In the genomic region with DNA sequence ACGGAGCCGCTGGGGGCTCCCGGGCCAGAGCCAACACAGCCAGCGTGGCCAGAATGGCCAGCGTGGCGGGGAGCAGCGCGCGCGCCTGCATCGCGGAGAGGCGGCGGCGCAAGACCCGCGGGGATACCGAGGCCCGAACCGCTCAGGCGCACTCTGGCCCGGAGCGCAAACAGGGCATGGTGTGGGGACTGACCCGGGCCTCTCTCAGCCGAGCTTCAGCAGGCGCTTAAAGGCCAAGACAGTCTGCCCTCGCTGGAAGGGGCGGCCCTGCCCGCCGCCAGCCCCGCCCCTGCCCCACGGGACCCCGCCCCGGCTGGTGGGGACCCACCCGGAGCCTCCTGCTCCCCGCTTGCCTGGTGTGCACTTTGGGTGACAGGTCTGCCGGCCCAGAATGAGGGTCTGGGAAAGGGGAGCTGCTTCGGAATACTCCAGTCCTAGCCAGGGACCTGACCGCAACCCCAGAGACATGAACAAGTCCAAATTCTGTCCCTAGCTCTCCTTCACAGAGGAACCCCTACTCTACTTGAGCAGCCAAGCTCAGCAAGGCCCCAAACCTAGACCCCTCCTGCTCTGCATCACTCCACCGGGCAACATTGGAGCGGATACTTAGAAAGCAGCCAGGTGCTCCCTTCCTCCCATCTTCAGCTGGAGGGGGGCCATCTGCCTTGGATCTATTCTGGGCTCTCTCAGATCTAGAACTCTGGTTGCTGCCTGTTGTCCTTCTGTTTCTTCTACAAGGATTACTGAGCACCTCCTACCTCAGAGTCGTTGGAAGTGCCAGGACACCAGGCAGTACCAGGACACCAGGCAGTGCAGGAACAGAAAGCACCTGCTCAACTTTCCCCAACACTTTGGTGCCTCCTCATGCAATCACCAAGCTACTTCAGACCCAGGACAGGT, we compare ENCODE assay signal across 8 mouse cellular contexts. TPM values are rescaled to one million over a fixed set of nuclear protein-coding genes. Genes with fewer than 3 reads are reported as not detected.
A peak's percentile ranks its signal among the peaks of the same experiment; 100 is the strongest.
DNase-seq lines count a peak whose midpoint lies in the region; ATAC-seq and TF ChIP-seq lines count a peak whose summit lies in the region.
"Had no signal": no experiment of that assay in that cellular context is flagged by ENCODE, and none has a peak within 500 bp of the region (broad histone marks: within the 10 kb centered on the region; RNA-seq: fewer than 3 reads in every experiment).

A gene (minus strand): TSS at position 527 of the 900 bp plus-strand sequence.

- H3K36me3 ChIP-seq in ES-Bruce4 (ENCODE audit: control insufficient read depth, insufficient read depth, low read length, poor library complexity, severe bottlenecking) = no peaks in the 10 kb centered on the region
- H3K36me3 ChIP-seq in hindbrain, embryonic 12.5 days = no peaks in the 10 kb centered on the region
- H3K36me3 ChIP-seq in stomach, embryonic 16.5 days (ENCODE audit: control insufficient read depth, insufficient read depth, low read length) = no peaks in the 10 kb centered on the region

- no peaks in the 10 kb centered on the region for H3K4me1 ChIP-seq in ES-Bruce4 (ENCODE audit: control insufficient read depth, insufficient read depth, low read length)
- peaks cover 9% of the 10 kb centered on the region for H3K4me1 ChIP-seq in hindbrain, embryonic 12.5 days
- peaks cover 34% of the 10 kb centered on the region for H3K4me1 ChIP-seq in stomach, embryonic 16.5 days (ENCODE audit: control insufficient read depth, insufficient read depth, low read length)

- intact Hi-C loops in gastrocnemius, adult 2 months (cut with DNase I) = no loop called here

- no peak within 1 kb of the TSS for H3K27ac ChIP-seq in ES-Bruce4 (ENCODE audit: insufficient read depth, low read length)
- peak within 1 kb of the TSS; percentile 87 for H3K27ac ChIP-seq in gastrocnemius, adult 2 months
- H3K27ac ChIP-seq in hindbrain, embryonic 12.5 days = no peak within 1 kb of the TSS
- peak within 1 kb of the TSS; percentile 65 for H3K27ac ChIP-seq in stomach, embryonic 16.5 days (ENCODE audit: low read length)

- H3K27me3 ChIP-seq in ES-Bruce4 (ENCODE audit: control insufficient read depth, insufficient read depth, low read length, poor library complexity, severe bottlenecking) = no peaks in the 10 kb centered on the region
- peaks cover 50% of the 10 kb centered on the region for H3K27me3 ChIP-seq in hindbrain, embryonic 12.5 days
- H3K27me3 ChIP-seq in stomach, embryonic 16.5 days (ENCODE audit: control insufficient read depth, insufficient read depth, low read length) = peaks cover 10% of the 10 kb centered on the region; the same call in 1 of the 2 replicates

- no peak for ATAC-seq in hindbrain, embryonic 12.5 days (ENCODE audit: low FRiP score)
- ATAC-seq in stomach, embryonic 16.5 days (ENCODE audit: insufficient read depth, low FRiP score) = peak; percentile 48; the same call in 1 of the 2 replicates

- peak; percentile 65 to 74 for DNase-seq in adrenal gland, adult (ENCODE audit: inconsistent age in 2 of 2, low spot score in 1 of 2)
- peak; percentile 85 for DNase-seq in gastrocnemius, adult 2 months
- peak; percentile 39 to 46 for DNase-seq in lung, adult 18-20 months
- no peak for DNase-seq in T-cell, adult 2 months (ENCODE audit: low spot score)

- peak within 1 kb of the TSS; percentile 64 for H3K4me3 ChIP-seq in ES-Bruce4 (ENCODE audit: low read depth, low read length)
- peak within 1 kb of the TSS; percentile 82 for H3K4me3 ChIP-seq in gastrocnemius, adult 2 months
- peak within 1 kb of the TSS; percentile 39 for H3K4me3 ChIP-seq in hindbrain, embryonic 12.5 days
- H3K4me3 ChIP-seq in stomach, embryonic 16.5 days (replicated peaks; ENCODE audit: low read length) = peak within 1 kb of the TSS; percentile 57

- TF ChIP-seq CTCF in ES-Bruce4 (IDR thresholded peaks at IDR 0.05; ENCODE audit: low read depth, low read length) = no peak
- TF ChIP-seq CTCF in gastrocnemius, adult 2 months (IDR thresholded peaks at IDR 0.05) = no peak

- H3K4me2 ChIP-seq in hindbrain, embryonic 12.5 days (replicated peaks) = peak within 1 kb of the TSS; percentile 70
- H3K4me2 ChIP-seq in stomach, embryonic 16.5 days (ENCODE audit: low read depth, low read length) = peak within 1 kb of the TSS; percentile 84

- 12% methylated on average over 35 of the region's 42 CpGs for WGBS in hindbrain, embryonic 12.5 days
- 8% methylated on average over 42 of the region's 42 CpGs for WGBS in stomach, embryonic 16.5 days

- H3K9me3 ChIP-seq in ES-Bruce4 (replicated peaks; ENCODE audit: control insufficient read depth, insufficient read depth, low read length, poor library complexity, severe bottlenecking) = no peaks in the 10 kb centered on the region
- no peaks in the 10 kb centered on the region for H3K9me3 ChIP-seq in hindbrain, embryonic 12.5 days (replicated peaks)
- H3K9me3 ChIP-seq in stomach, embryonic 16.5 days (replicated peaks; ENCODE audit: control insufficient read depth, low read length) = no peaks in the 10 kb centered on the region

- no peak for TF ChIP-seq POLR2A in ES-Bruce4 (IDR thresholded peaks at IDR 0.05; ENCODE audit: insufficient read depth, low read length)

- peak within 1 kb of the TSS; percentile 15; the same call in 1 of the 2 replicates for H3K9ac ChIP-seq in ES-Bruce4 (ENCODE audit: low read depth, poor library complexity, severe bottlenecking)
- peak within 1 kb of the TSS; percentile 43 for H3K9ac ChIP-seq in hindbrain, embryonic 12.5 days
- peak within 1 kb of the TSS; percentile 84 for H3K9ac ChIP-seq in stomach, embryonic 16.5 days (ENCODE audit: low read length)

- TF ChIP-seq EP300 in ES-Bruce4 (IDR thresholded peaks at IDR 0.05; ENCODE audit: insufficient read depth, low read depth, low read length) = no peak

RNA-seq across cellular contexts. Expression of the gene that starts here (rescaled TPM):
- 1.9 and 2.0 TPM in 2 replicates for polyA plus RNA-seq in ES-Bruce4 (2011; ENCODE audit: insufficient read depth, insufficient read length, low read depth, missing spikeins)
- 10 to 100 TPM; 40.1 to 52.2 TPM for total RNA-seq in gastrocnemius, adult 2 months (2021)
- 7.3 and 9.7 TPM in 2 replicates for polyA plus RNA-seq in hindbrain, embryonic 12.5 days (2016; fragmentation: Nextera tagmentation; extraction: Ambion mirVana)
- polyA plus RNA-seq in stomach, embryonic 16.5 days (2015; fragmentation: Nextera tagmentation; extraction: Ambion mirVana) = 67.7 and 77.5 TPM in 2 replicates
- total RNA-seq: common myeloid progenitor, adult 5-6 weeks had no signal

Comparison
In these comparisons a context has a peak if more than half of its experiments do, and no peak if none do; other contexts are left out.
1. H3K27ac ChIP-seq: peak in gastrocnemius, adult 2 months (single experiment) and stomach, embryonic 16.5 days (single experiment); none in ES-Bruce4 (single experiment) and hindbrain, embryonic 12.5 days (single experiment).
2. H3K9ac ChIP-seq: peak in every context shown above with its lines; median percentile 84 in stomach, embryonic 16.5 days; 43 in hindbrain, embryonic 12.5 days; 15 in ES-Bruce4.
3. Peak in every context shown above with its lines, with median percentiles within 50 percentile points of each other: H3K4me3 ChIP-seq.